Mouse (Mus musculus) common myeloid progenitor, adult 5-6 weeks (primary cell): ENCODE data around the gene Klhdc3. TPM values are rescaled to one million over a fixed set of nuclear protein-coding genes. Genes with fewer than 3 reads are reported as not detected.

Experiments used
- ATAC-seq: replicated peaks from 2 replicates; pipeline ENCODE4 v1.8.0; 2016; ENCODE audit warnings: low read depth, mild to moderate bottlenecking, moderate TSS enrichment, inconsistent platforms; ENCODE audit not compliant: poor library complexity, severe bottlenecking
- total RNA-seq: library from RNA; stranded (forward); fragments of 200-1000, 187-1606 nt; gene quantifications from 2 replicates; pipeline ENCODE4 v1.2.3, GENCODE M21; 2017

Gene Klhdc3
- total RNA-seq, 1 experiment from 2014 or later: 37.0 TPM

DNA sequence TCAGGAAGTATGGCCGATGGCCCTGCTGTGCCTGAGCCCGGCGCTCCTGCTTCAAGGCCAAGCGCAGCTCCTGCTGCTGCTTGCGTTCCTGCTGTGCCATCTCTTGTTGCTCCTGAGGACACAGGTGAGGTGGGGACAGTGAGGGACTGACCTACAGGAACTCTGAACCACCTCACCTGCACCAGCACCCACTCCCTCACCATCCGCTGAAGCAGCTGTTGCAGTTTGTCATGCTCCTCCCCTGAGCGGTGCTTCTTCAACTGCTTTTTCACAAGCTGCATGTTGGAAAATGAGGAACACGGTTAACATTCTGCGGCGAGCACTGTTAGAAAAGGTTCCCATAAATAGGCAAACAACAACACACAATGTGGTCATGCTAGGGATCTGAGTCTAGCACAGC, 10.8 kb downstream of the Klhdc3 start:
- ATAC-seq: no peak

DNA sequence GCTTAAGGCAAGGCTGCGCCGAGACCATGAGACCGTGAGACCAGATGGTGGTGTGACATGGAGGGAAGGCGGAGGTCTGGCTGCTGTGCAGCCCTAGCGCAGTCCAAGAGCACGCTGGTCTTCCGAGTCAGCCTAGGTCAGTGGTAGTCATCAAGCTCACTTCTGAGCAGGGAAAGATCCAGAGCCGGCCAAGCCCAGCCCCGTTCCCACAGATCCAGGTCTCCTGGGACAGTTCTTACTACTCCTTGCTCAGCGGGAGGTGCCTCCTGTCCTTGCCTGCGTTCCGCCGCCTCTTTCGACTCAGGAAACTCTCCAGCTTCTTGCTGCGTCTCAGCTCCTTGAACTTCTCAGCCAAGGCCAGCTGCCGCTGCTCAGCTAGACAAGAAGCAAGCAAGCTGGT, 13.0 kb downstream of the Klhdc3 start:
- no peak for ATAC-seq

DNA sequence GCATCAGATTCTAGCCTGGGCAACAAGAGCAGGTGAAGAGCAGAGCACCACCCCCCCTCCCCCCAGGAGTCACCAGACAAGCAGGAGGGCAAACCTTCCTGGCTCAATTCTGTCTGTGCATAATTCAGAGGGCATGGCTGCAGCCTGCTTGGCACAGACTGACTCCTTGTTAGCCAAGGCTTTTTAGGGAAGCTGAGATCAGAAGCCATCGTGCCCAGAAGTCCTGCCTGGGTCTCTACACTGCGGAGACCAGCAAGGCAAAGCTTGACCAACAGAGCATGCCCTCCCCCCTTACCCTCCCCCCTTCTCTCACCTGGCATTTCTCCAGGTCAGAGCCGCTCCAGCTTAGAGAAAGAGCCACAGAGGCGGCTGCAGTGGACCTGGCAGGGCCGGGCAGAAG, 18.0 kb downstream of the Klhdc3 start:
- no peak for ATAC-seq

DNA sequence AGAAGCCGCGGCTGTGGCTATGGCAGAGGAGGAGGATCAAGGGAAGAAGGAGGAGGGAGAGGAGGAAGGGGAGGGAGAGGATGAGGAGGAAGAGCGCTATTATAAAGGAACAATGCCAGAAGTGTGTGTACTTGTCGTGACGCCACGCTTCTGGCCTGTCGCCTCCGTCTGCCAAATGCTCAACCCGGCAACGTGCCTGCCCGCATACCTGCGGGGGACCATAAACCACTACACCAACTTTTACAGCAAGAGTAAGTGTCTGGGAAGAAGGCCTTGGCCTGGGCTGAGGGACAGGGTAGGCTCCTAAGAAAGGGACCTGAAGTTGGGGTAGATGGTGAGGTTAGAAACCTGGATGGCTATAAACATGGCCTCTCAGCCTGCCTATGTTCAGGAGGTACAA, 18.7 kb downstream of the Klhdc3 start:
- no peak for ATAC-seq

DNA sequence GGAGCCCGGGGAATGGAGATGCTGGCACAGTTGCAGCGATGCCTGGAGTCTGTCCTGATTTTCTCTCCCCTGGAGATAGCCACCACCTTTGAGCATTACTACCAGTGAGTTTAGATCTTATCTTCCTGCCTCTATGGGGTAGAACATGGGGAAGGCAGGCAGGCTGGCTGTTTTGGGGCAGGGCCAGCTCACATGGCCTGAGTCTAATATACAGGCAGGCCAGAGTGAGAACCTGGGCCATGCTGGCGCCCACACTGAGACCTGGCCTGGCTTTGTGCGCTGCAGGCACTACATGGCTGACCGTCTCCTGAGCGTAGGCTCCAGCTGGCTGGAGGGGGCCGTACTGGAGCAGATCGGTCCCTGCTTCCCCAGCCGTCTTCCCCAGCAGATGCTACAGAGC, 19.4 kb downstream of the Klhdc3 start:
- ATAC-seq: no peak

DNA sequence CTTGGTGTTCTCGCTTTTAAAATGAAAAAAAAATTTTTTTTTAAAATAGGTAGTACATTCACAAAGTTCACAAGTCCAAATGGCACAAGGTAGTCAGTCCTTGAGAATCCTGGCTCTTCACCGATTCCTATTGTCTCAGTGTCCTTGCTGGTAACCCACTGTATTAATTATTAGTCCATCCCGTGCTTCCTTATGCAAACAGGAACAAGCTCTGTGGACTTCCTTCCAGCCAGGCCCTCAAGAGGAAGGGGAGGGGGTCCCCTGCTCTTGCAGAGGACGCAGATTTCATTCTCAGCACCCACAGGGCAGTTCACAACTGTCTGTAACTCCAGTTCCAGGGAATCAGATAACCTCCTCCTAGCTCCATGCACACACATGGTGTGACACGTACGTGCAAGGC, 24.7 kb downstream of the Klhdc3 start:
- no peak for ATAC-seq

DNA sequence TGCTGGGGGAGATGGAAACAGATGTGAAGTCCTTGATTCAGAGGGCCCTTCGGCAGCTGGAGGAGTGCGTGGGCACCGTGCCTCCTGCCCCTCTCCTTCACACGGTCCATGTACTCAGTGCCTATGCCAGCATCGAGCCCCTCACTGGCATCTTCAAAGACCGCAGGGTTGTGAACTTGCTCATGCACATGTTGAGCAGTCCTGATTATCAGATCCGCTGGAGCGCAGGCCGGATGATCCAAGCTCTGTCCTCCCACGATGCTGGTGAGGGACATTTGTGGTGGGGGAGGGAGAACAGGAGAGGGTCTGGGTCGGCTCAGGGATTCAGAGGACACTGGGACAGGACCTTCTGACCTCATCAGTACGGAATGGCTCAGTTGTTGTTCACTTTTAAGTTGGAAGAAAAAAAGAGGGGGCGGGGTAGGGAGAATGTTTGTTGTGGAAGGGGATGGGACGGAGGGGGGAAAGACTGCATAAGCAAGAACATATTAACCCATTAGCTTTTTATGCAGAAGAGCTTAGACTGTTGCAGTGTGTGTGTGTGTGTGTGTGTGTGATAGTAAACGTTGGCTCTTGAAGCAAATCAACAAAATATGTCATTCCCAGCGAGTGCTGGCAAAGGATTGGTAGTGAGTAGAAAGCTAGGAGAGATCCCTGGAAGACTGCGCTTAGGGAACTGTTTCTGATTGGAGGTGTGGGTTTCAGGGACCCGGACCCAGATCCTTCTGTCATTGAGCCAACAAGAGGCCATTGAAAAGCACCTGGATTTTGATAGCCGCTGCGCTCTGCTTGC, 28.8 kb downstream of the Klhdc3 start:
- ATAC-seq: no peak

DNA sequence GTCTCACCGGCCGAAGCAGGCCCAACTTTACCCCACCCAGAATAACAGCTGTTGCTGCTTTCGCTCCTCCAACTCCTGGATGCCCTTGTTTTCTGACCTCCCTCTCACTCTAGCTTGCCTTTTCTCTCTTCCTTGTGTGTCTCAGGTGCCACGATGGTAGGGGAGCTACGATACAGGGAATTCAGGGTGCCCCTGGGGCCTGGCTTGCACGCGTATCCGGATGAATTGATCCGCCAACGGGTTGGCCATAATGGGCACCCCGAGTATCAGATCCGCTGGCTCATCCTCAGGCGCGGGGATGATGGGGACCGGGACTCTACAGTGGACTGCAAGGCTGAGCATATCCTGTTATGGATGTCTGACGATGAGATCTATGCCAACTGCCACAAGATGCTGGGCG, 29.4 kb downstream of the Klhdc3 start:
- no peak for ATAC-seq

DNA sequence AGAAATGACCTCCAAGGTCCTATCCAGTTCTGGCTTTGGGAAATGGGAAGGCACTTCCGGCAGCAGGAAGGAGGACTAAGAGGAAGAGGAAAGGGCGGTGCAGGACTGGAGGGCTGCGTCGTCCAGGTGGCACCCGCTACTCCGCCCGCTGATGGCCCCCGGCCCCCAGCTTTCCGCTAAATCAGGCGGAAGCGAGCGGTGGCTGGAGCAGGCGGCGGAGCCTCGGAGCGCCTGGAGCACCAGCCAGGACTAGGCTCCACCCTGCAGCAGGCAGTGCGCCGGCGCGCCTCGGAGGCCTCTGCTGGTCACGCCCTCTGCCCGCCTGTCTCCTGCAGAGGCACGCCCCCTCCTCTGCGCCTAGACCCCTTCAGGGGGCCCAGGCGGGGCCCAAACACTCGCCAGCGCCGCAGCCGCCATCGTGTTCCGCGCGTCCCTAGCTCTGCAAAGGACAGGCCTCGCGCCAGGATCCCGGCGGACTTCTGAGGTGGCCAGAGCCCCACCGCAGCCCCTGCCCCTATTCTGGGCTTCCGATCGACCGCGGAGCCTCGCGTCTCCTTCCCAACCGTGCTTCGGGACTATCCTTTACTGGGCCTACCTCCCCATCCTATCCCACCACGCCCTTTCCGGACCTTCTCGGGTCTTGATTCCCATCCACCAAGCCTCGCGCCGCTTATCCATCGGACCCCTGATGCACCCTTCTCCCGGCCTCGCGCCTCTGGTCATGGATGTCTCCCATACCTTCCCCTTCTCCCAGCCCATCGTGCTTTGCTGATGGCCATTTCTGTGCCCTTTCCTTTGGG, 30.3 kb downstream of the Klhdc3 start, which contains the start of gene Cul7:
Gene Cul7 (plus strand): TSS at position 106 of the 800 bp plus-strand sequence.
- peak; percentile 75 for ATAC-seq

DNA sequence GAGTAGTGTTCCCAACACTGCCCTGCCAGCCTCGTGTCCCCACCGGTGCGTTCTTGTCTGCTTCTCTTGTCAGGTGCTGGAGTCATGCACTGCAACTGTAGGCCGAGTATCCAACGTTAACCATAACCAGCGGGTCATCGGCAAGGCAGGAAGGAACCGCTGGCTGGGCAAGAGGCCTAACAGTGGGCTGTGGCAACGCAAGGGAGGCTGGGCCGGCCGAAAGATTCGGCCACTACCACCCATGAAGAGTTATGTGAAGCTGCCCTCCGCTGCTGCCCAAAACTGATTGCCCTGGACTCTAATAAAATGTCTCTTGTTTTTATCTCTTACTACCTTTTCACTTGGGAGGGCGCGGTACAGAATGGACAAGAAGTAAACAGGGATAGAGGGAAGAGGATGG, 30.9 kb downstream of the Klhdc3 start:
- no peak for ATAC-seq

DNA sequence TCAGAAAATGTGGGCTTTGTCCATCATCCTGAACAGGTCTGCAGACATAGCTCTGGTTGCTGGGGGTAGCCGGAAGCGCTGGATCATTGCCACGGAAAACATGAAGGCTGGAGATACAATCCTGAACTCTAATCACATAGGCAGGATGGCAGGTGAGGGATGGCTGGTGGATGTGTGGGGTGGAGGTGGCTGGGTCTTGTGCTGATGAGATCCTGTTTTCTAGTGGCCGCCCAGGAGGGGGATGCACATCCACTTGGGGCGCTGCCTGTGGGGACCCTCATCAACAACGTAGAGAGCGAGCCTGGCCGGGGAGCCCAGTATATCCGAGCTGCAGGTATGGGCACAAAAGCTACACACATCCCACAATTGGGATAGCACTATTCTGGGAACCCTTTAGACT, 32.3 kb downstream of the Klhdc3 start:
- ATAC-seq: no peak

DNA sequence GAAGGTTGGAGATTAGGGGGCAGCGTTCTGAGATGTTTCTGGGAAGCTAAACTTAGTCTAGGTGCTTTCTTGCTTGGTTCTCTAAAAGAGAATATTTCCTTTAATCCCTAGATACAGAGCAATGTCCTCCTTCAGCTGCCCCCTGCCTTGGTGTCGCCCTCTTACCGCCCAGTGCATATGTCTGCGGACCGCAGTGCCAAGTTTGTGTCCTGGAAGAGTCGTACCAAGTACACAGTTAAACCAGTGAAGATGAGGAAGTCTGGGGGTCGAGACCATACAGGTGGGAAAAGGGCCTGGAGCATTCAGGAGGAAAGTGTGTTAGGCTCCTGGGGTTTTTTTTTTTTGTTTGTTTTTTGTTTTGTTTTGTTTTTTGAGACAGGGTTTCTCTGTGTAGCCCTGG, 33.4 kb downstream of the Klhdc3 start:
- ATAC-seq: no peak

DNA sequence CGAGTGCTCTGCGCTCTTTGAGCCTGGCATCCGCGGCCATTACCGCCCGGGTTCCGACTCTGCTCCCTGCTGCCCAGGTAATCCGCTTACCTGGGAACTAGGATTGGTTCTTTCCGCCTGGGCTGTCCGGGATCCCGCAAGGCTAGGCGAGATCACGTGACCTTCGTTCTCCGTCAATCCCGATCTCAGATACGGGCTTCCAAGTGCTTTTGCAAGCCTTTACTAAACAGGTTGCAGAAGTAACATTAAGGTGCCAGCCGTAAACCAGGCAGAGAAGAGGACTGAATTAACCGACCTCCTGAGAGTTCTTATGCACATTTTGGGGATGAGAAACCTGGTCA, 34.4 kb downstream of the Klhdc3 start:
- ATAC-seq: no peak

DNA sequence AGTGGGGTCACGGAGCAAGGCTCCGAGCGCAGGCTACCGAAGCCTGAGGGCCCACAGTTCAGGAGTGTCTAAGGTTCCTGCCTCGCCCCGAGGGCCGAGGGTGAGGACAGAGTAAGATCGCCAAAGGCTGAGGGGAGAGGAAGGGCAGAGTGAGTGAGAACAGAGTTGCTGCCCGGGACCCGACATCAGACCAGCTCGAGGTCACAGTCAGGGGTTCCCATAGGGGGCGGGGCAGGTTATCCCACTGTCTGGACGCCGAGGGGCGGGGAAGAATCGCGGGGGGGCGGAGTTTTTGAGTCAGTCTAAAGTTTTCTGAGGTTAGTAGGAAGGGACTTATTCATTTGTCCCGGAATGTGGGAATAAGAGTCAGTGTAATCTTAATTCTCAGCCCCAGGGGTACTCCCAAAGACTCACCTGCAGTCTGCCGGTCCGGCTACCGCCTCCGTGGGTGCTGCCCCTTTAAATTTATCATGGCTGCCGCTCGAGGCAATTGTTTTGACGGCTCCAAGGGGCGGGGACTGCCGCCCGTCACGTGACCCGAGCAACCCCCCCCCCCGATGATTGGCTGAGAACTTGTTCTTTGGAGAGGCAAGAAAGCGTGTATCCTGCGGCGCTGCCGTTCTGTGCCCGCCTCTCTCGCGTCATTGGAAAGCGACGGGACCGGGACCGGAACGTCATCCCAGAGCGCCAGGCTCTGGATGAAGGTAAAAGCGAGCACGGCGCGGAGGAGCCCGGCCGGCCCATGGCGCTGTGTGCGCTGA, 35.0 kb downstream of the Klhdc3 start, which contains the start of the genes Klc4 and Mrpl2:
Gene Klc4 (minus strand): TSS at position 462 of the 761 bp plus-strand sequence.
Gene Mrpl2 (plus strand): TSS at position 669 of the 761 bp plus-strand sequence.
- peak; percentile 82 for ATAC-seq

DNA sequence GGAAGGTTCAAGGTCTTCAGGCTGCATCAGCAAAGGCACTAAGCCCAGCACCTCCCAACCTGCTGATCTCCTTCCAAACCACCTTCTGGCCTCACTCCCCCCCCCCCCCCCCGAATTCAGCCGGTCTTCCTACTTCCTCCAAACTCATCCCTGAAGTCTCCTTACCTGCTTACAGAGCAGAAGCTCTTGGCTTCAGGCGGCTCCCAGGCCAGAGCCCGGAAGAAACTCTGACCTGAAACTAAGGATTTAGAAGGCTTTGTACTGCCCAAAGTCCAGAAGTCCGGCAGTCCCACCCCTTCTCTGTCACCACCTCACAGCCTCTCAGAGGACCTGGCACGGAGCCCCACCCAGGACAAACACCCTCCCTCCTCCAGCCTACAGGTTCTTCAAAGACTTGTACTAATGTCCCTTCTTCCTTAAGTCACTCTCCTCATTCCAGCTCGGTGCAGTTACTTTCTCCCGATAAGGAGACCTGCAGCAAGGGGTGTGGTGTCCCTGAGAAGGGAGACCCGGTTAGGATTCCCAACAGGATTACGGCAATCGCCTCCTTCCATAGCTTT, 35.7 kb downstream of the Klhdc3 start:
- no peak for ATAC-seq

DNA sequence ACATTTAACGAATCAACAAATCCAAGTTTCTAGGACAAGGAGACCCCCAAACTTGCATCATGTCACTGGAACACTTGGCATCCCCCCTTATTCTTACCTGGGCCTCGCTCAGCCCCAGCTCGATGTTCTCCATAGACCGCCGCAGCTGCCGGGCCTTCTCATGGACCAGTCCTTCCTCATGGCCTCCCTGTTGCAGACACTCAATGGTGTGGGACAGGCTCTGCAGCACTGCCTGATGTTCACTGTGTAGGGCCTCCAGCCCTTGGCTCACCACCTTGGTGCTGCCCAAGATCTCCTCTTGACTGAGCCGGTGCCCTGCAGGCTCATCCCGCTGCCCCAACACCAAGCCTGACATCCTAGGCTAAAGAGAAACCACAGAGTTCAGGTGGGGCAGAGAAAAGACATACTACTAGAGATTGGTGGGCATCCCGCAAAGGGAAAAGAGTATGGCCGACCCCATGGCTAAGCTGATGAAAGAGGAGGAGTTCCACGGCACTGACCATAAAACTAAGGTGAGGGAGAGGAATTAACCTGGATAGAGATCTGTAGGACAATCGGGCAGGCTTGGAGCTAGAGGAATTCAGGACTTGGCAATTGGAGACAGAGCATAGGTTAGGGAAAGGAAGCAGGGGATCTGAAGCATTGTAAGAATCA, 36.4 kb downstream of the Klhdc3 start:
- ATAC-seq: no peak

DNA sequence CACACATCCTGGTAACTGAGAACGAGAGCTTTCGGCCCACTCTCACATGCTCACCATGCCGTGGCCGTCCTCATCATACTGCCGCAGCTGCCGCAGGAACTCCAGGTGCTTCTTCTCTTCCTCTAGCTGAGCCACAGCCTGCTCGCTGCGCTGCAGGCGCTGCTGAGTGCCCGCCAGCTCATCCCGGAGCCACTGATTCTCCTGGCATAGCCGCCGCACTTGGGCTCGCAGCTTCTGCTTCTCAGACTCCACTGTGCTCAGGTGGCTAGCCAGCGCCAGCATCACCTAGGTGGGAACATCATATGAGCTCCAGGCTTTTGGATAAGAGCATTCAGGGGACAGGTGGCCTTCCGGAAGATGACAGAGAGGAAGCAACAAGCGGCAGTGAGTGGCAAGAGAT, 38.7 kb downstream of the Klhdc3 start:
- ATAC-seq: no peak

DNA sequence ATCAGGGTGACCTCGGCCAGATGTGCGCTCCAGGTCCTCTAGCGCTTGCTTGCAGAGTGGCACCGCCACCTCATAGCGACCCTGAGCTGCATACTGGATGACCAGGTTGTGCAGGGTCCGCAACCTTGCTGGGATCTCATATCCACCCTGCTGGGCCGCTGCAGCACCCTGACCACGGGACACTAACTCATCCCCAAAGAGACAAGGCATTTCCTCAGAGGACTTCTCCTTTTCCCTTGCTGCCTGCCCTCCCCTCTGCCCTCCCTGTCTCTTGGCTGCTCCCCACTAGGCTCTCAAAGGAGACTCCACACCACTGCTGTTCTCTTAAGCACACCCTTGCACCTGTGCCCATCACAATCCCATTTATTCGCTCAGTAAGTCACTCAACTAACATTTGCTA, 40.8 kb downstream of the Klhdc3 start:
- peak; percentile 72 for ATAC-seq

DNA sequence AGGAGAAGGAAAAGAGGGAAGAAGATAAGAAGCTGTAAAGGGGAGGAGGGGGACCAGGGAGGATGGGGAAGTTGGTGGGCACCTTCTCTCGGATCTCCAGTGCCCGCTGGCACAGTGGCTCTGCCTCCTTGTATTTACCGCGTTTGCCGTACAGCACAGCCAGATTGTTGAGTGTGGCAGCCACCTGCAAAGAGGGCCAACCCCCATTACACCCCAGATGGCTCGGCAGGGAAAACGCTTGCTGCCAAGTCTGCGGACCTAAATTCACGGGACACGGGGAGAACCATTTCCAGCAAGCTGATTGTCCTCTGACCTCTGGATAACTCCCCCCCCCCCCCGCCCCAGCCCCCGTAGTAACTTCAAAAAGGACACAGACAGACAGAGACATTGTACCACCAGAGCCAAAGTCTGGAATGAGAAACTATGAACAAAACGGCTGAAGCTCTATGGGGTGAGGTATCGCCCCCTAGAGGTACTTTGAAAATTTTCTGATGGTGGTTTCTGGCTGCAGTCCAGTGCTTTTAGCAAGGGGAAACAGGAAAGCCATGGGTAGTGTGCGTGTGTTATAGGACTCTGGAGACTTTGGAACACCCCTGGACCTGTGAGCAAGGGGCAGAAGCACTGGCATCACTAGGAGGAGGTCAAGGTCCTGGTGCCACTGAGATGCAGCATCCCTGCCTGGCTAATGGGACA, 43.7 kb downstream of the Klhdc3 start:
- ATAC-seq: peak; percentile 61
